Comparison of ENCODE assay signal across 13 mouse cellular contexts in the genomic region with DNA sequence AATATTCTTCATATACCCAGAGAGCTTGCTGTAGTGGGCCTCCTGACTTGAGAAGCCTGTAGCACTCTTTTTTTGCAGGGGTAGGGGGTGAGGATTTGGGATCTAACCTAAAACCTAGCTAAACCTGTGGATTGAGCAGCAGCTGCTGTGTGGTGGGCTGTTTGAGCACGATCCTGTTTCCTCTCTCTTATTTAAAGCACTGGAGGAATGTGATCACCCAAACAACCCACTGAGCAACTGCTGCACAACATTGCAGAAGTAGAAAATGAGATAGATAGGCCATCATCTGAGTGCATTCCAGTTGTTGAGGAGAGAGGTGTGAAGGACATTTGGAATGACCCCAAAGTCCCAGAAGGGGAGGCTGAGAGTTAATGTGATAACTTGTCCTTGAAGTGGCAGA.
"Had no signal": no experiment of that assay in that cellular context is flagged by ENCODE, and none has a peak within 500 bp of the region (broad histone marks: within the 10 kb centered on the region; RNA-seq: fewer than 3 reads in every experiment).

No protein-coding gene starts in this region.

- H3K4me3 ChIP-seq: limb, embryonic 12.5 days; liver, embryonic 15.5 days; midbrain, embryonic 13.5 days had no signal

- H3K36me3 ChIP-seq: limb, embryonic 12.5 days; liver, embryonic 15.5 days; midbrain, embryonic 13.5 days had no signal

- H3K9ac ChIP-seq: limb, embryonic 12.5 days; liver, embryonic 15.5 days; midbrain, embryonic 13.5 days had no signal

- DNase-seq: kidney, adult 11 months; kidney, adult 9 months; kidney, postnatal 36 days; layer of hippocampus, adult 9-11 months; layer of hippocampus, postnatal 36 days; lung, postnatal 36 days; thymus, postnatal 4 days had no signal

- H3K27ac ChIP-seq: kidney, postnatal 0 days; limb, embryonic 12.5 days; liver, embryonic 15.5 days; midbrain, embryonic 13.5 days; stomach, postnatal 0 days had no signal

- H3K9me3 ChIP-seq: limb, embryonic 12.5 days; liver, embryonic 15.5 days; midbrain, embryonic 13.5 days had no signal

- H3K27me3 ChIP-seq: limb, embryonic 12.5 days; liver, embryonic 15.5 days; midbrain, embryonic 13.5 days had no signal

- H3K4me1 ChIP-seq: limb, embryonic 12.5 days; liver, embryonic 15.5 days; midbrain, embryonic 13.5 days had no signal

- ATAC-seq: midbrain, embryonic 13.5 days had no signal

- H3K4me2 ChIP-seq: limb, embryonic 12.5 days; liver, embryonic 11.5 days; liver, embryonic 15.5 days; midbrain, embryonic 13.5 days had no signal
